Mouse (Mus musculus) stomach, postnatal 0 days (tissue): ENCODE measurements around the gene Ninl.

ENCODE experiments used
- CTCF ChIP-seq: IDR thresholded peaks from 2 replicates; pipeline ENCODE4 v1.5.1; 2016; ENCODE audit warnings: antibody characterized with exemption, low read depth, mild to moderate bottlenecking, moderate library complexity
- EP300 ChIP-seq: optimal IDR thresholded peaks from 2 replicates; pipeline ENCODE3; 2016; ENCODE audit warnings: antibody characterized with exemption

DNA sequence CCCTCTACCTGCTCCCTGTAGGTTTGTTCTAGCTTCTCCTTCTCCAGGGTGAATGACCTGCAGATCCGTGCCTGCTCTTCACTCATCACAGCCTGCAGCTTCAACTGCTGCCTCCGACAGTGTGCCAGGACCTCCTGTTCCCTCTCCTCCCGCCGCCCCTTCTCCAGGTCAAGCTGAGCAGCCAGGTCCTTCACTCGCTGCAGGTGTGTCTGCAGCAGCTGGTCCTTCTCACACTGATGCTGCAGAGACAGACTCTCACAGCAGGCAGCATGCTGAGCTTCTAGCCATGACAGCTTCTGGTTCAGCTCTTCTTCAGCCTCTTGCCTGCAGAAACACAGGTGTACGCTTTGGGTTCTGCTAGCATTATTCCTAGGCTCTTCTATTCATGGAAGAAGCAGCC, 89.1 kb downstream of the Ninl start:
- no peak for TF ChIP-seq EP300
- TF ChIP-seq CTCF = no peak
